Mouse (Mus musculus) MEL (cell line): Measurements from ENCODE around the gene Rab9. TPM values are rescaled to one million over a fixed set of nuclear protein-coding genes. Genes with fewer than 3 reads are reported as not detected.

ENCODE experiments used
- DNase-seq: peaks from one replicate; pipeline ENCODE4 v3.0.0; 2011; ENCODE audit warnings: low read depth, low spot score
- H3K27ac ChIP-seq: 2 replicates; pipeline ENCODE4 v1.5.1; 2012; ENCODE audit warnings: low read depth, mild to moderate bottlenecking, control low read depth, low read length, moderate library complexity; ENCODE audit not compliant: control insufficient read depth
- H3K27me3 ChIP-seq, 2 experiments: fragments of 150-350 bp in 1 of 2; sonication (generic) in 1 of 2; 2 replicates each; pipeline ENCODE4 v1.6.1; 2012; ENCODE audit warnings: low read length in 2 of 2, mild to moderate bottlenecking in 2 of 2, improper control_type of control experiment in 1 of 2, moderate library complexity in 1 of 2; ENCODE audit not compliant: insufficient read depth in 2 of 2, control insufficient read depth in 1 of 2
- H3K36me3 ChIP-seq, 2 experiments: 2 replicates each; pipeline ENCODE4 v1.6.1; 2012 to 2014; ENCODE audit warnings: low read length in 2 of 2, improper control_type of control experiment in 1 of 2, inconsistent platforms in 1 of 2, mild to moderate bottlenecking in 1 of 2; ENCODE audit not compliant: insufficient read depth in 2 of 2, control insufficient read depth in 1 of 2
- H3K4me1 ChIP-seq, 2 experiments: fragments of 150-350 bp in 1 of 2; sonication (generic) in 1 of 2; 2 replicates each; pipeline ENCODE4 v1.6.1; 2012; ENCODE audit warnings: low read length in 2 of 2, improper control_type of control experiment in 1 of 2, mild to moderate bottlenecking in 1 of 2; ENCODE audit not compliant: insufficient read depth in 2 of 2, control insufficient read depth in 1 of 2
- H3K4me3 ChIP-seq, 2 experiments: fragments of 150-350 bp in 1 of 2; sonication (generic) in 1 of 2; 2 replicates each; pipeline ENCODE4 v1.5.1; 2012; ENCODE audit warnings: low read depth in 2 of 2, low read length in 2 of 2, mild to moderate bottlenecking in 2 of 2, moderate library complexity in 2 of 2, control low read depth in 1 of 2, improper control_type of control experiment in 1 of 2; ENCODE audit not compliant: control insufficient read depth in 1 of 2, insufficient read depth in 1 of 2
- H3K79me2 ChIP-seq: 2 replicates; pipeline ENCODE4 v1.6.1; 2012; ENCODE audit warnings: mild to moderate bottlenecking, low read length, moderate library complexity; ENCODE audit not compliant: control insufficient read depth, poor library complexity, insufficient read depth
- H3K9ac ChIP-seq: 2 replicates; pipeline ENCODE4 v1.6.1; 2012; ENCODE audit warnings: low read depth, mild to moderate bottlenecking, control low read depth, low read length, moderate library complexity; ENCODE audit not compliant: control insufficient read depth, poor library complexity, severe bottlenecking
- H3K9me3 ChIP-seq: fragments of 150-350 bp; sonication (generic); replicated peaks from 2 replicates; pipeline ENCODE4 v1.6.1; 2012; ENCODE audit warnings: mild to moderate bottlenecking, low read length, improper control_type of control experiment, moderate library complexity; ENCODE audit not compliant: insufficient read depth
- CHD1 ChIP-seq: IDR thresholded peaks from 2 replicates; pipeline ENCODE4 v1.6.1; 2012; ENCODE audit warnings: low read depth, mild to moderate bottlenecking, inconsistent platforms, low read length, improper control_type of control experiment
- ELF1 ChIP-seq: IDR thresholded peaks from 2 replicates; pipeline ENCODE4 v1.6.1; 2014; ENCODE audit warnings: low read depth, mild to moderate bottlenecking, inconsistent platforms, low read length, improper control_type of control experiment, moderate library complexity
- HCFC1 ChIP-seq: IDR thresholded peaks from 2 replicates; pipeline ENCODE4 v1.6.1; 2012; ENCODE audit warnings: low read depth, mild to moderate bottlenecking, inconsistent platforms, low read length, improper control_type of control experiment, moderate library complexity
- JUND ChIP-seq: IDR thresholded peaks from 2 replicates; pipeline ENCODE4 v1.6.1; 2011; ENCODE audit warnings: low read depth, mild to moderate bottlenecking, improper control_type of control experiment, low read length
- MAFK ChIP-seq: IDR thresholded peaks from 2 replicates; pipeline ENCODE4 v1.6.1; 2011; ENCODE audit warnings: low read depth, mild to moderate bottlenecking, low read length, improper control_type of control experiment, borderline replicate concordance
- MAX ChIP-seq: IDR thresholded peaks from 2 replicates; pipeline ENCODE4 v1.6.1; 2011; ENCODE audit warnings: low read length, improper control_type of control experiment
- MAZ ChIP-seq: IDR thresholded peaks from 2 replicates; pipeline ENCODE4 v1.6.1; 2012; ENCODE audit warnings: low read depth, mild to moderate bottlenecking, inconsistent platforms, low read length, improper control_type of control experiment
- MEF2A ChIP-seq: IDR thresholded peaks from 2 replicates; pipeline ENCODE4 v1.6.1; 2014; ENCODE audit warnings: low read depth, mild to moderate bottlenecking, inconsistent platforms, low read length, improper control_type of control experiment; ENCODE audit not compliant: poor library complexity, insufficient replicate concordance, severe bottlenecking; ENCODE audit errors: extremely low read depth
- MXI1 ChIP-seq: IDR thresholded peaks from 2 replicates; pipeline ENCODE4 v1.6.1; 2011; ENCODE audit warnings: mild to moderate bottlenecking, low read depth, low read length, improper control_type of control experiment
- MYC ChIP-seq: IDR thresholded peaks from 2 replicates; pipeline ENCODE4 v1.6.1; 2011; ENCODE audit warnings: low read depth, mild to moderate bottlenecking, low read length, improper control_type of control experiment, moderate library complexity
- NELFE ChIP-seq: IDR thresholded peaks from 2 replicates; pipeline ENCODE4 v1.6.1; 2011; ENCODE audit warnings: low read depth, low read length, improper control_type of control experiment
- NRF1 ChIP-seq: IDR thresholded peaks from 2 replicates; pipeline ENCODE4 v1.6.1; 2014; ENCODE audit warnings: low read depth, mild to moderate bottlenecking, inconsistent platforms, low read length, improper control_type of control experiment, moderate library complexity; ENCODE audit not compliant: poor library complexity, insufficient read depth, severe bottlenecking
- POLR2A ChIP-seq, 2 experiments: IDR thresholded peaks; 2 replicates each; pipeline ENCODE4 v1.6.1; 2011 to 2012; ENCODE audit warnings: low read length in 2 of 2, mild to moderate bottlenecking in 2 of 2, control low read depth in 1 of 2, improper control_type of control experiment in 1 of 2, low read depth in 1 of 2, moderate library complexity in 1 of 2; ENCODE audit not compliant: control insufficient read depth in 1 of 2, insufficient read depth in 1 of 2, poor library complexity in 1 of 2
- POLR2AphosphoS2 ChIP-seq: IDR thresholded peaks from 2 replicates; pipeline ENCODE4 v1.6.1; 2011; ENCODE audit warnings: low read length, improper control_type of control experiment
- POLR2AphosphoS5 ChIP-seq: IDR thresholded peaks from 2 replicates; pipeline ENCODE4 v1.6.1; 2012; ENCODE audit warnings: low read depth, borderline replicate concordance, mild to moderate bottlenecking, inconsistent platforms, low read length, moderate library complexity, mixed read lengths
- RAD21 ChIP-seq: IDR thresholded peaks from 2 replicates; pipeline ENCODE4 v1.6.1; 2011; ENCODE audit warnings: mild to moderate bottlenecking, low read depth, low read length, improper control_type of control experiment
- SIN3A ChIP-seq: IDR thresholded peaks from 2 replicates; pipeline ENCODE4 v1.6.1; 2012; ENCODE audit warnings: low read length, improper control_type of control experiment, inconsistent platforms
- TBP ChIP-seq: IDR thresholded peaks from 2 replicates; pipeline ENCODE4 v1.8.0; 2011; ENCODE audit warnings: low read depth, low read length, improper control_type of control experiment
- TCF12 ChIP-seq: IDR thresholded peaks from 2 replicates; pipeline ENCODE4 v1.6.1; 2014; ENCODE audit warnings: low read depth, mild to moderate bottlenecking, inconsistent platforms, low read length, improper control_type of control experiment, moderate library complexity
- UBTF ChIP-seq: IDR thresholded peaks from 2 replicates; pipeline ENCODE4 v1.6.1; 2012; ENCODE audit warnings: low read depth, mild to moderate bottlenecking, inconsistent platforms, low read length, improper control_type of control experiment, moderate library complexity, borderline replicate concordance; ENCODE audit not compliant: insufficient read depth
- USF1 ChIP-seq: IDR thresholded peaks from 2 replicates; pipeline ENCODE4 v1.6.1; 2014; ENCODE audit warnings: low read depth, mild to moderate bottlenecking, inconsistent platforms, low read length, improper control_type of control experiment, moderate library complexity
- USF2 ChIP-seq, 2 experiments: IDR thresholded peaks; 2 replicates each; pipeline ENCODE4 v1.6.1; 2011 to 2012; ENCODE audit warnings: improper control_type of control experiment in 2 of 2, low read length in 2 of 2, borderline replicate concordance in 1 of 2, inconsistent platforms in 1 of 2, low read depth in 1 of 2, mild to moderate bottlenecking in 1 of 2; ENCODE audit not compliant: insufficient read depth in 1 of 2
- ZC3H11A ChIP-seq: IDR thresholded peaks from 2 replicates; pipeline ENCODE4 v1.6.1; 2012; ENCODE audit warnings: low read depth, mild to moderate bottlenecking, inconsistent platforms, low read length, improper control_type of control experiment
- ZMIZ1 ChIP-seq: IDR thresholded peaks from 2 replicates; pipeline ENCODE4 v1.6.1; 2012; ENCODE audit warnings: low read depth, mild to moderate bottlenecking, inconsistent platforms, low read length, improper control_type of control experiment, moderate library complexity
- polyA plus RNA-seq, 2 experiments: library from polyadenylated mRNA; stranded (reverse) in 1 of 2; unstranded in 1 of 2; fragments of >175 nt in 1 of 2; fragments of >200 nt in 1 of 2; gene quantifications; 2 replicates each; pipeline versions ENCODE4 v1.2.1 to v1.2.4; 2012; ENCODE audit warnings: low replicate concordance in 2 of 2, low read depth in 1 of 2; ENCODE audit not compliant: insufficient read length in 2 of 2, insufficient read depth in 1 of 2, missing spikeins in 1 of 2
- total RNA-seq: library from RNA; depleted of rRNA; stranded (reverse); fragments of 300-350 nt; gene quantifications from 2 replicates; pipeline ENCODE4 v1.2.3, GENCODE M21; 2012

The Rab9 gene
- total and polyA plus RNA-seq, 3 experiments: 32.3 to 136 (median 50.0) TPM

DNA sequence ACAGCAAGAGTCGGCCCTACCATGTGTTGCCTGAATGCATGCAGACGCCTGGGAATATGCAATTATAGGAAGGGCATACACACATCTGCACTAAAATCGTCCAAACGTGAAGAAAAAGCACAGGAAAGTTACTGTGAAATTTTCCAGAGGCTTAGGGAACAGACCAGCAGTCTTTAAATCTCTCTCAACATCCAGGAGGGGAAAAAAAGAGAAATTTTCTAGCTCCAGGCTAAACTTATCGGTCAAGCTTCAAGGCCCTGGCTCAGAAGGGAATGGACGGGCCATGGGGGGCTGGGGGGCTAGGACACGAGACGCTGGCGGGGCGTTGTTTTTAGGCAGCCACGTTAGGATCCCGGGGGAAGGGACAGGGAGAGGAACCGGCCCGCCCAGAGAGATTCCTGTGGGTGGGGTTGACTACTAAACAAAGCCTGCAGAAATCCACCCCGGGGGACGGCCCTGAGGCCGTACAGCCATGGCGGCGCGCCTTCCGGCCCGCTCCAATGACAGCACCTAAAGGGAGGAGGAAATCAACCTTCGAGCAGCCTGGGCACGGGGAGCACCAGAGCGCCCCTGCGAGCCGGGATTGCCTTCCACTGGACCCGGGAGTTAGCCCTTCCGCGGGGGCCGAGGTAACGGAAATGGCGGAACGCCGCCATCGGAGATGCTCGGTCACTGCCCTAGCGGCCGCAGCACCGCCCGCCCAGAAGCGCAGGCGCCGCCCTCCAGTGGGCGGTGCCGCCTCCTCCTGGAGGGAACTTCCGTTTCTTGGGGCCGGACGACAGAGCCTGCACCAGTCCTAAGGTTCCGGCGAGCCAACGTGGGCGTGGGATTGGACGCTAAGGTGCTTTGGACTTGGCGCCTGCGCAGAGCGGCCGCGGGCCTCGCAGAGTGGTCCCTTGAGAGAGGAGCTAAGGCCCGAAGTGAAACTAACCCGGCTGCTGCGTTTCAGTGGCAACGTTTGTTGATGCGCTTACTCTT is 30.4 kb upstream of the Rab9 start:
- TF ChIP-seq JUND (no peak), POLR2AphosphoS2 (peak; percentile 86), MEF2A (0 out of 2 replicates have a peak, but pooled peaks have one; percentile 17), USF1 (peak; percentile 39; the same call in 1 of the 2 replicates), MAX (peak; percentile 75), UBTF (no peak), NELFE (peak; percentile 95), SIN3A (peak; percentile 82), RAD21 (no peak), ZC3H11A (no peak), CHD1 (no peak), POLR2A (IDR thresholded peaks at IDR 0.05; ENCODE audit: control insufficient read depth in 1 of 2, insufficient read depth in 1 of 2, low read depth in 1 of 2, low read length in 2 of 2, poor library complexity in 1 of 2) (peak; percentile 85 to 96), NRF1 (peak; percentile 95), USF2 (IDR thresholded peaks at IDR 0.05; ENCODE audit: borderline replicate concordance in 1 of 2, insufficient read depth in 1 of 2, low read depth in 1 of 2, low read length in 2 of 2) (no peak), HCFC1 (peak; percentile 85), MYC (peak; percentile 60), ZMIZ1 (peak; percentile 88), MAZ (peak; percentile 72; the same call in 1 of the 2 replicates), MXI1 (peak; percentile 45), MAFK (no peak), ELF1 (peak; percentile 67; the same call in 1 of the 2 replicates), TCF12 (peak; percentile 52; the same call in 1 of the 2 replicates), POLR2AphosphoS5 (no peak), TBP (peak; percentile 76)
- TF ChIP-seq, all 39 proteins: peak for 16
- H3K27ac ChIP-seq: peak overlapping the region; percentile 93
- no peaks in the 10 kb centered on the region for H3K27me3 ChIP-seq
- peak; percentile 99 for DNase-seq
- H3K9me3 ChIP-seq: no peaks in the 10 kb centered on the region
- H3K36me3 ChIP-seq: peaks cover 0 to 29% of the 10 kb centered on the region in 2 experiments; a peak in 2 of 4 replicates
- peaks cover 7% of the 10 kb centered on the region; the same call in 1 of the 2 replicates for H3K79me2 ChIP-seq
- H3K4me3 ChIP-seq: peak overlapping the region; percentile 78 to 96
- H3K9ac ChIP-seq: peak overlapping the region; percentile 99
- peaks cover 4 to 20% of the 10 kb centered on the region in 2 experiments for H3K4me1 ChIP-seq
